Mouse (Mus musculus): ENCODE measurements around the gene Nup88. TPM values are rescaled to one million over a fixed set of nuclear protein-coding genes. Genes with fewer than 3 reads are reported as not detected.

The Nup88 gene
- polyA plus RNA-seq (2021), result 128 TPM

GRCm38 (mm10) chr11:70969821-70970559 is at the start of gene Nup88, which contains the start of gene Rpain:
Nup88 (minus strand) TSS chr11:70969973.
Rpain (plus strand) TSS chr11:70970213.
- ChIA-PET CTCF (interaction anchor here (1.0 to 1.5 kb wide), 2 partner anchors 12 to 13 kb away, joined by 3 to 5 read pairs; partner anchors contain the start of gene C1qbp), POLR2A (no interaction called here)
- in situ Hi-C loops (cut with MboI; ENCODE audit: low pct_unique_long_range_greater_than_20kb), result no loop called here
- no peak for TF ChIP-seq CTCF (IDR thresholded peaks at IDR 0.05)
- DNase-seq (ENCODE audit: low read depth, low spot score) (peak; percentile 83), ATAC-seq (peak; percentile 97)
- H3K27me3 ChIP-seq, result no peaks in the 10 kb centered on the region

- DNase-seq (ENCODE audit: low read depth, low spot score) (no peak), ATAC-seq (peak; percentile 4)
- TF ChIP-seq CTCF (IDR thresholded peaks at IDR 0.05), result no peak
- H3K27me3 ChIP-seq, result no peaks in the 10 kb centered on the region
- POLR2A ChIA-PET, result interaction anchor here (1.0 to 1.5 kb wide), 2 partner anchors 14 to 24 kb away, joined by 4 to 5 read pairs; partner anchors contain the start of gene Dhx33
- CTCF ChIA-PET, result interaction anchor here (1.3 to 2.0 kb wide), 3 partner anchors 11 to 36 kb away, joined by 3 to 5 read pairs (median 4); partner anchors contain the start of gene C1qbp
- in situ Hi-C loops (cut with MboI; ENCODE audit: low pct_unique_long_range_greater_than_20kb), result loop anchor here (25.0 kb wide), 1 partner anchor 1019 kb away; the partner anchor contains the start of genes Aipl1 and Pimreg
These were observed 48.8 kb upstream of the Nup88 start for GRCm38 (mm10) chr11:71018416-71019200.

- no peaks in the 10 kb centered on the region for H3K27me3 ChIP-seq
- POLR2A ChIA-PET, result no interaction called here
- in situ Hi-C loops (cut with MboI; ENCODE audit: low pct_unique_long_range_greater_than_20kb), result loop anchor here (25.0 kb wide), 1 partner anchor 1020 kb away; the partner anchor contains the start of genes Aipl1 and Pimreg
- CTCF ChIA-PET, result interaction anchor here (1.0 to 1.5 kb wide), 2 partner anchors 20 to 1008 kb away, joined by 3 read pairs; no protein-coding TSS in a partner anchor
- TF ChIP-seq CTCF (IDR thresholded peaks at IDR 0.05), result no peak
- DNase-seq (ENCODE audit: low read depth, low spot score), result no peak
- no peak for ATAC-seq
These were observed 47.3 kb upstream of the Nup88 start for GRCm38 (mm10) chr11:71017051-71017450.

GRCm38 (mm10) chr11:71012743-71013142 is 43.0 kb upstream of the Nup88 start:
- H3K27me3 ChIP-seq, result no peaks in the 10 kb centered on the region
- DNase-seq (ENCODE audit: low read depth, low spot score) (no peak), ATAC-seq (no peak)
- POLR2A ChIA-PET, result no interaction called here
- CTCF ChIA-PET, result interaction anchor here (1.1 kb wide), 1 partner anchor 22 kb away, joined by 3 read pairs; no protein-coding TSS in a partner anchor
- TF ChIP-seq CTCF (IDR thresholded peaks at IDR 0.05), result no peak
- in situ Hi-C loops (cut with MboI; ENCODE audit: low pct_unique_long_range_greater_than_20kb), result loop anchor here (25.0 kb wide), 1 partner anchor 1025 kb away; the partner anchor contains the start of genes Aipl1 and Pimreg

- ChIA-PET CTCF (no interaction called here), POLR2A (no interaction called here)
- H3K27me3 ChIP-seq, result no peaks in the 10 kb centered on the region
- TF ChIP-seq CTCF (IDR thresholded peaks at IDR 0.05), result no peak
- ATAC-seq (no peak), DNase-seq (ENCODE audit: low read depth, low spot score) (no peak)
- in situ Hi-C loops (cut with MboI; ENCODE audit: low pct_unique_long_range_greater_than_20kb), result loop anchor here (25.0 kb wide), 1 partner anchor 1029 kb away; the partner anchor contains the start of genes Aipl1 and Pimreg
These were observed 38.5 kb upstream of the Nup88 start for GRCm38 (mm10) chr11:71008321-71008720.

GRCm38 (mm10) chr11:71007831-71008230 is 38.1 kb upstream of the Nup88 start:
- DNase-seq (ENCODE audit: low read depth, low spot score) (no peak), ATAC-seq (no peak)
- TF ChIP-seq CTCF (IDR thresholded peaks at IDR 0.05), result no peak
- no peaks in the 10 kb centered on the region for H3K27me3 ChIP-seq
- CTCF ChIA-PET, result no interaction called here
- in situ Hi-C loops (cut with MboI; ENCODE audit: low pct_unique_long_range_greater_than_20kb), result loop anchor here (25.0 kb wide), 1 partner anchor 1029 kb away; the partner anchor contains the start of genes Aipl1 and Pimreg
- POLR2A ChIA-PET, result no interaction called here

- DNase-seq (ENCODE audit: low read depth, low spot score) (no peak), ATAC-seq (no peak)
- CTCF ChIA-PET, result no interaction called here
- no peak for TF ChIP-seq CTCF (IDR thresholded peaks at IDR 0.05)
- in situ Hi-C loops (cut with MboI; ENCODE audit: low pct_unique_long_range_greater_than_20kb), result loop anchor here (25.0 kb wide), 1 partner anchor 1030 kb away; the partner anchor contains the start of genes Aipl1 and Pimreg
- H3K27me3 ChIP-seq, result no peaks in the 10 kb centered on the region
- POLR2A ChIA-PET, result no interaction called here
These were observed 37.3 kb upstream of the Nup88 start for GRCm38 (mm10) chr11:71007026-71007425.

GRCm38 (mm10) chr11:71005046-71005445 is 35.3 kb upstream of the Nup88 start:
- no peaks in the 10 kb centered on the region for H3K27me3 ChIP-seq
- no peak for TF ChIP-seq CTCF (IDR thresholded peaks at IDR 0.05)
- ChIA-PET POLR2A (interaction anchor here (1.4 to 1.5 kb wide), 2 partner anchors 14 to 23 kb away, joined by 3 to 5 read pairs; no protein-coding TSS in a partner anchor), CTCF (no interaction called here)
- in situ Hi-C loops (cut with MboI; ENCODE audit: low pct_unique_long_range_greater_than_20kb), result loop anchor here (25.0 kb wide), 1 partner anchor 1032 kb away; the partner anchor contains the start of genes Aipl1 and Pimreg
- ATAC-seq (no peak), DNase-seq (ENCODE audit: low read depth, low spot score) (no peak)

DNA sequence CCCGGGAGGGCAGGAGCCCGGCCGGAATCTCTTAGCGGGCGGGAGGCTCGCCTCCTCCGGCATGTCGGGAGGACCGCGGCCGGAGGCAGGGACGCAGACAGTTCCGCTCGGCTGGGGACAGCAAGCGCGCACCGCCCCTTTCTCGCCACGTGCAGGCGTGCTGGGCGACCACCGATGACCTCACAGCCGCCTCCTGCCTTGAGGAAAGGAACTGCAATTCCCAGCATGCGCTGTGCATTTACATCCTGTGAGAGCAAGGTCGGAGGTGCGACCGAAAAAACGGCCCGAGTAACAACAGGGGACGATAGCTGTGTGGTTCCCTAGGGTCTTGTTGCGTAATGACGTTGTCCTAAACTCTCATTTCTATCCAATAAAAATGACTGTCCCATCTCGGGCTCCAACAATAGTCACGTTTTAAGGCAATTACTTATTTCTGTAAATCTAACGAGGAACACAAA is 34.6 kb upstream of the Nup88 start, which contains the start of gene Dhx33:
Dhx33 (minus strand) TSS at position 122 of the 458 bp plus-strand sequence.
- no peaks in the 10 kb centered on the region for H3K27me3 ChIP-seq
- DNase-seq (ENCODE audit: low read depth, low spot score), result peak; percentile 95
- POLR2A ChIA-PET, result interaction anchor here (1.4 to 1.5 kb wide), 2 partner anchors 14 to 22 kb away, joined by 3 to 5 read pairs; no protein-coding TSS in a partner anchor
- in situ Hi-C loops (cut with MboI; ENCODE audit: low pct_unique_long_range_greater_than_20kb), result loop anchor here (25.0 kb wide), 1 partner anchor 1033 kb away; the partner anchor contains the start of genes Aipl1 and Pimreg
- ATAC-seq, result peak; percentile 96
- no peak for TF ChIP-seq CTCF (IDR thresholded peaks at IDR 0.05)
- CTCF ChIA-PET, result interaction anchor here (0.9 kb wide), 1 partner anchor 227 kb away, joined by 3 read pairs; no protein-coding TSS in a partner anchor
